Mouse (Mus musculus): ENCODE measurements around the gene Plekha7. TPM values are rescaled to one million over a fixed set of nuclear protein-coding genes. Genes with fewer than 3 reads are reported as not detected.

Gene Plekha7
- polyA plus RNA-seq, 1 experiment from 2014 or later = 9.7 TPM

DNA sequence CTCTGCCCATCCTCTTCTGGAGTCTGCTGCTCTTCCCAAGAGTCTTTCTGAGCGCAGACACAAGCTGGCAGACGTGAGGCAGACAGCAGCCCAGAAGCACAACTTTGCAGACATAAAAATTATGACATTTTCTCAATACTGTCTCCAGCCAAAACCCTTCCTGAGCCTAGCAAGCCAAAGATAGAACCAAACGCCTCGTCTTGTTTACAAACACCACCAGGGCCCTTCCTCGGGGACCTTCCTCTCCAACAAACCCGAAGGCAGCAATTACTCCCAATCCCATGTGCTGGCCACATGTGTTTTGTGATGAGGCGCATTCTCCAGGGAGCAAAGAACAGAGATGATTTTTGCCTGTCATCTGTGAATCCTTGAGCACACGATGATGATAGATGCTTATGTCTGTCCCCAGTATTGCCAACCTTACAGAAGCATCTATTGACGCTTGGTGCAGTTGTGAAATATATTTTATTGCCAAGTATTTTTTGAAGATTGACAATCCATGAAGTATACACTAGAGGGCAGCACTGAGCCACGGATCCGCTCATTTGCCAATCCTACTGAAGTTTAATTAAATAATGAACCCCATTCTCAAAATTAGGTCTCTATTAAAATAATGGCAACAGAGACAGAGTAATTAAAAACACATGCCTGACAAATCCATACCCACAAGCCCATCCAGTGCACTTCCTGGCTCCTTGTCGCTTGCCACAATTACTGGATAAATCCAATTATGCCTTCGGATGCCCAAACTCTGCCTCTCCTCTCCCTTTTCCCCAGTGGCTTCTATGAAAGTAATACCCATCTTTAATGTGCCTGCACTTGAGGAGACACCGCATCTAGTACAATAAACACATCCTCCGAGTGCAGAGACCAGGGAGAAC, 62.1 kb downstream of the Plekha7 start:
- H3K4me3 ChIP-seq = peak overlapping the region; percentile 26
- H3K27ac ChIP-seq = no peak overlapping the region
- no peaks in the 10 kb centered on the region for H3K36me3 ChIP-seq
- no peak for ATAC-seq (ENCODE audit: low FRiP score, low read depth)
- peaks cover 4% of the 10 kb centered on the region; the same call in 1 of the 2 replicates for H3K27me3 ChIP-seq
- no peaks in the 10 kb centered on the region for H3K9me3 ChIP-seq
- WGBS = 13% methylated on average over 15 of the region's 15 CpGs
- H3K4me2 ChIP-seq (replicated peaks) = peak overlapping the region; percentile 58
- H3K4me1 ChIP-seq = peaks cover 26% of the 10 kb centered on the region
- H3K9ac ChIP-seq = no peak overlapping the region

- Histone ChIP-seq H3K27ac (no peak overlapping the region), H3K36me3 (no peaks in the 10 kb centered on the region), H3K4me3 (no peak overlapping the region), H3K4me2 (replicated peaks) (no peak overlapping the region), H3K9me3 (no peaks in the 10 kb centered on the region), H3K4me1 (peaks cover 26% of the 10 kb centered on the region), H3K9ac (no peak overlapping the region), H3K27me3 (peaks cover 7% of the 10 kb centered on the region; the same call in 1 of the 2 replicates)
- ATAC-seq (ENCODE audit: low FRiP score, low read depth) = no peak
- 38% methylated on average over 7 of the region's 7 CpGs for WGBS
Observed at GRCm38 (mm10) chr7:116244302-116245165, 63.6 kb downstream of the Plekha7 start.

- no peaks in the 10 kb centered on the region for H3K36me3 ChIP-seq
- no peak overlapping the region for H3K27ac ChIP-seq
- no peak for ATAC-seq (ENCODE audit: low FRiP score, low read depth)
- peaks cover 15% of the 10 kb centered on the region for H3K27me3 ChIP-seq
- H3K9me3 ChIP-seq = no peaks in the 10 kb centered on the region
- WGBS = 78% methylated on average over 3 of the region's 3 CpGs
- H3K4me2 ChIP-seq (replicated peaks) = no peak overlapping the region
- H3K4me1 ChIP-seq = peaks cover 30% of the 10 kb centered on the region
- H3K4me3 ChIP-seq = no peak overlapping the region
- no peak overlapping the region for H3K9ac ChIP-seq
Observed at GRCm38 (mm10) chr7:116242810-116243209, 65.4 kb downstream of the Plekha7 start.

DNA sequence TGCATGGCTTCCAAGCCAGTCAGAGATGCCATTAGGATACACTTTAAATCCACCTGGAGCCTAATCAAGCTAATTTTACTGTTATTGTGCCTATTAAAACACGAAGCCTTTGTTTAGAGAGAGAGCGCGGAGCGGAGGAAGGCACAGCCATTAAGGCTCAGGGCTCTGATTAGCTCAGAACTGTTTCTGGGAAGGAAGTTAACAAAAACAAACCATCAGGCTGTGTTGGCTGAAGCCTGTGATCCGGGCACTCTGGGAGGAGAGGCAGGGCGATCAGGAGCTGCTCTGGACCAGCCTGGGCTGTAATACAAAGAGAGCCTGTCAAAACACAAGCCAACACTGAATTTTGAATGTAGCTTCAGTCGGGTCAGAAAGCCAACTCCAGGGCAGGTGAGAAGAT, 66.6 kb downstream of the Plekha7 start:
- Histone ChIP-seq H3K4me2 (replicated peaks) (peak overlapping the region; percentile 38; the same call in 1 of the 2 replicates), H3K9ac (peak overlapping the region; percentile 25; the same call in 1 of the 2 replicates), H3K4me1 (peaks cover 35% of the 10 kb centered on the region), H3K27ac (no peak overlapping the region), H3K4me3 (no peak overlapping the region), H3K9me3 (no peaks in the 10 kb centered on the region), H3K36me3 (no peaks in the 10 kb centered on the region), H3K27me3 (peaks cover 27% of the 10 kb centered on the region)
- 18% methylated on average over 7 of the region's 7 CpGs for WGBS
- ATAC-seq (ENCODE audit: low FRiP score, low read depth) = no peak

DNA sequence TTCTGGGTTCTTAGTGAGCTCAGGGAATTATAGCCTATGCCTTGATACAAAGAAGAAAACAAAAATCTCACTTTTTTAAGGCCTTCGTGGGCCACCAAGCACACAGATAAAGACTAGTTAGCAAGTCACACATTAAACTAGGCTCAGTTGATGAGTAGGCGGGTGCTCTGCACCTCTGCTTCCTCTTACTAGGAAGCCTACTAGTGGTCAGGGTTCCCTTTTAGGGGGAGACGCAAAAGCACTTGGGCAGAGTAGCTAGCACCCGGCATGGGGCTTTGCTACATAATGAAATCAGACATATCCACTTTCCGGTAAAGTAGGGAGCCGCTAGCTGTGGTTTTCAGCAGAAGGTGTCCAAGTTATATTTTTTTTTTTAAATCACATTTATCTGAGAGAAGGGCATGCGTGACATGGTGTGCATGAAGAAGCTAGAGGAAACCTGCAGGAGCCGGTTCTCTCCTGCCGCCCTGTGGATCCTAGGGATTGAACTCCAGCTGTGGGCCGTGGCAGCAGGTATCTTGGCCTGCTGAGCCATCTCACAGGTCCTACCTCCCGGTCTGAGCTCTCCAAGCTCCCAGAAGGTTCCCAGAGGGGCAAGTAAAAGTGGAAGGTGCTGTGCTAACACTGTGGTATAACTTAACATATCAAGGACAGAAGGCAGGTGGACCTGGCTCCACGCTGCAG, 67.2 kb downstream of the Plekha7 start:
- H3K36me3 ChIP-seq = no peaks in the 10 kb centered on the region
- no peak overlapping the region for H3K27ac ChIP-seq
- no peak overlapping the region for H3K4me2 ChIP-seq (replicated peaks)
- ATAC-seq (ENCODE audit: low FRiP score, low read depth) = no peak
- WGBS = 58% methylated on average over 12 of the region's 12 CpGs
- H3K9ac ChIP-seq = no peak overlapping the region
- peaks cover 31% of the 10 kb centered on the region for H3K4me1 ChIP-seq
- no peak overlapping the region for H3K4me3 ChIP-seq
- H3K27me3 ChIP-seq = peaks cover 34% of the 10 kb centered on the region
- no peaks in the 10 kb centered on the region for H3K9me3 ChIP-seq

GRCm38 (mm10) chr7:116240353-116240752, 67.8 kb downstream of the Plekha7 start:
- no peaks in the 10 kb centered on the region for H3K9me3 ChIP-seq
- H3K4me1 ChIP-seq = peaks cover 26% of the 10 kb centered on the region
- H3K9ac ChIP-seq = no peak overlapping the region
- peaks cover 40% of the 10 kb centered on the region for H3K27me3 ChIP-seq
- no peak overlapping the region for H3K4me2 ChIP-seq (replicated peaks)
- ATAC-seq (ENCODE audit: low FRiP score, low read depth) = no peak
- WGBS = 90% methylated on average over 4 of the region's 4 CpGs
- no peak overlapping the region for H3K27ac ChIP-seq
- H3K4me3 ChIP-seq = no peak overlapping the region
- H3K36me3 ChIP-seq = no peaks in the 10 kb centered on the region

GRCm38 (mm10) chr7:116238320-116238719, 69.9 kb downstream of the Plekha7 start:
- H3K9ac ChIP-seq = no peak overlapping the region
- peaks cover 40% of the 10 kb centered on the region for H3K27me3 ChIP-seq
- peak overlapping the region; percentile 99; the same call in 1 of the 2 replicates for H3K4me2 ChIP-seq (replicated peaks)
- H3K27ac ChIP-seq = no peak overlapping the region
- WGBS = 78% methylated on average over 4 of the region's 4 CpGs
- H3K4me3 ChIP-seq = no peak overlapping the region
- peaks cover 26% of the 10 kb centered on the region for H3K4me1 ChIP-seq
- no peaks in the 10 kb centered on the region for H3K9me3 ChIP-seq
- no peaks in the 10 kb centered on the region for H3K36me3 ChIP-seq
- no peak for ATAC-seq (ENCODE audit: low FRiP score, low read depth)

GRCm38 (mm10) chr7:116237157-116237981, 70.8 kb downstream of the Plekha7 start:
- WGBS = under 1% methylated on average over 66 of the region's 69 CpGs
- peaks cover 26% of the 10 kb centered on the region for H3K4me1 ChIP-seq
- H3K9ac ChIP-seq = peak overlapping the region; percentile 63
- H3K36me3 ChIP-seq = no peaks in the 10 kb centered on the region
- H3K4me2 ChIP-seq (replicated peaks) = peak overlapping the region; percentile 99
- ATAC-seq (ENCODE audit: low FRiP score, low read depth) = peak; percentile 57; the same call in 1 of the 2 replicates
- H3K4me3 ChIP-seq = peak overlapping the region; percentile 54
- H3K9me3 ChIP-seq = no peaks in the 10 kb centered on the region
- peaks cover 40% of the 10 kb centered on the region for H3K27me3 ChIP-seq
- H3K27ac ChIP-seq = no peak overlapping the region

- no peak for ATAC-seq (ENCODE audit: low FRiP score, low read depth)
- Histone ChIP-seq H3K27me3 (peaks cover 40% of the 10 kb centered on the region), H3K4me2 (replicated peaks) (peak overlapping the region; percentile 99), H3K9me3 (no peaks in the 10 kb centered on the region), H3K9ac (peak overlapping the region; percentile 63), H3K27ac (no peak overlapping the region), H3K36me3 (no peaks in the 10 kb centered on the region), H3K4me3 (peak overlapping the region; percentile 54), H3K4me1 (peaks cover 23% of the 10 kb centered on the region)
- WGBS = 49% methylated on average over 8 of the region's 8 CpGs
Observed at GRCm38 (mm10) chr7:116236608-116237007, 71.6 kb downstream of the Plekha7 start.

DNA sequence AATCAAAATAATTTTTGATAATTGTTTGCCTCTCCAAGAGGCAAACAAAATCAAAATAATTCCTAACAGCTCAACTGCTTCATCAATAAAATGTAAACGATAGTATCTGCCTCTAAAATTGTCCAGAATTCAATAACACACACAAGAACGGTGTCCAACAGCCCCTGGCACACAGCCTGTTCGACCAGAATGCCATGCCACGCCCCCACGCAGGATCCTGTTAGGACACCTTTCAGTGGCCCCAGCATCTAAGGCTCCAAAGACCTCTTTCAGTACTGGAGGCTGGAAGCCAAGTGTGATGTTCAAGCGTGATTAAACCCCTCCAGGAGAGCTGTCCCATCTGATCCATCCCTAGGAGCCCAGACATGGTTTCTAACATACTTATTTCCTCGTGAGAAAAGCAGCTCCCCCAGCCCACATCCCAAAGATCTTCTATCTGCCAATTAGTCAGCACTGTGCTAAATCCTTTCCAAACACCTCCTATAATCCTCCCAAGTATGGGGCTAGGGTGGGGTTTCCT, 73.8 kb downstream of the Plekha7 start:
- no peak for ATAC-seq (ENCODE audit: low FRiP score, low read depth)
- H3K4me2 ChIP-seq (replicated peaks) = no peak overlapping the region
- no peaks in the 10 kb centered on the region for H3K9me3 ChIP-seq
- H3K36me3 ChIP-seq = no peaks in the 10 kb centered on the region
- H3K27ac ChIP-seq = no peak overlapping the region
- no peak overlapping the region for H3K4me3 ChIP-seq
- no peak overlapping the region for H3K9ac ChIP-seq
- H3K4me1 ChIP-seq = peaks cover 17% of the 10 kb centered on the region
- WGBS = 55% methylated on average over 7 of the region's 7 CpGs
- peaks cover 37% of the 10 kb centered on the region for H3K27me3 ChIP-seq

Data from limb, embryonic 13.5 days (tissue).